In the genomic region with DNA sequence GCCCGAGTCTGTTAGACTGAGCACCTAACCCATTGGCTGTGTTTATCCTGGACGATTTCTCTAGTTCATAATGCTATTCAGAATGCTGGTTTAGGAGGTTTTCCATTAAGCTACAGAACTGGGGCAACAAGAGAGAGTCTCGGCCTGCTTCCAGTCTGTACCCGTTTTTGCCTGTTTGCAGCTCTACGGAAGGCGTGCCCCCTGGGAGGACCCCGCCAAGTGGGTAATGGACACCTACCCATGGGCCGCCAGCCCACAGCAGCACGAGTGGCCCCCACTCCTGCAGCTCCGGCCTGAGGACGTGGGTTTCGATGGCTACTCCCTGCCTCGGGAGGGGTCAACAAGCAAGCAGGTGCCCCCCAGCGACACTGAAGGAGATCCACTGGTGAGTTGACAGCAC, we compare ENCODE assay signal across 48 mouse cellular contexts. TPM values are rescaled to one million over a fixed set of nuclear protein-coding genes. Genes with fewer than 3 reads are reported as not detected.
"Had no signal": no experiment of that assay in that cellular context is flagged by ENCODE, and none has a peak within 500 bp of the region (broad histone marks: within the 10 kb centered on the region; RNA-seq: fewer than 3 reads in every experiment).

No protein-coding gene starts in this region.

- DNase-seq: heart, postnatal 10 days; heart, postnatal 14 days; heart, postnatal 36 days; heart, postnatal 4 days; kidney, adult 11 months; kidney, adult 18-20 months; kidney, adult 2 months; kidney, adult 9 months; kidney, postnatal 10 days; kidney, postnatal 14 days; kidney, postnatal 25 days; kidney, postnatal 36 days; kidney, postnatal 4 days; layer of hippocampus, adult 9-11 months; layer of hippocampus, postnatal 36 days had no signal

- H3K4me3 ChIP-seq: heart, embryonic 12.5 days; heart, embryonic 13.5 days; heart, embryonic 15.5 days; hindbrain, embryonic 10.5 days; hindbrain, embryonic 12.5 days; hindbrain, embryonic 13.5 days; hindbrain, embryonic 15.5 days; intestine, embryonic 15.5 days; kidney, embryonic 15.5 days; left cerebral cortex, adult 2 months had no signal

- ATAC-seq: hindbrain, embryonic 16.5 days; hindbrain, postnatal 0 days; inflammation-experienced regulatory T-cells, adult 6 months; intestine, embryonic 15.5 days; intestine, embryonic 16.5 days had no signal

- H3K9me3 ChIP-seq: heart, embryonic 12.5 days; heart, embryonic 13.5 days; heart, embryonic 15.5 days; hindbrain, embryonic 10.5 days; hindbrain, embryonic 12.5 days; hindbrain, embryonic 13.5 days; hindbrain, embryonic 15.5 days; intestine, embryonic 15.5 days; kidney, embryonic 15.5 days had no signal

- H3K4me1 ChIP-seq: hindbrain, embryonic 12.5 days; hindbrain, embryonic 13.5 days; hindbrain, embryonic 15.5 days had no signal

- H3K9ac ChIP-seq: heart, embryonic 12.5 days; heart, embryonic 13.5 days; heart, embryonic 15.5 days; hindbrain, embryonic 12.5 days; hindbrain, embryonic 13.5 days; hindbrain, embryonic 14.5 days; hindbrain, embryonic 15.5 days; intestine, embryonic 15.5 days; kidney, embryonic 15.5 days had no signal

- H3K4me2 ChIP-seq: heart, embryonic 11.5 days; heart, embryonic 12.5 days; heart, embryonic 13.5 days; heart, embryonic 15.5 days; hindbrain, embryonic 12.5 days; hindbrain, embryonic 13.5 days; hindbrain, embryonic 14.5 days; hindbrain, embryonic 15.5 days; intestine, embryonic 15.5 days; kidney, embryonic 15.5 days had no signal

- H3K27me3 ChIP-seq: heart, embryonic 12.5 days; heart, embryonic 13.5 days; heart, embryonic 15.5 days; intestine, embryonic 15.5 days; kidney, embryonic 15.5 days had no signal

- H3K27ac ChIP-seq: heart, embryonic 13.5 days; hindbrain, embryonic 10.5 days; hindbrain, embryonic 12.5 days; hindbrain, embryonic 13.5 days; hindbrain, embryonic 14.5 days; hindbrain, embryonic 15.5 days; hindbrain, postnatal 0 days; intestine, embryonic 15.5 days; kidney, embryonic 15.5 days; kidney, postnatal 0 days; left cerebral cortex, adult 2 months had no signal

RNA-seq across cellular contexts. Expression of a gene that starts 32.4 kb away (rescaled TPM):
- total RNA-seq: heart, postnatal 10 days; heart, postnatal 14 days; heart, postnatal 25 days; heart, postnatal 36 days; heart, postnatal 4 days; hematopoietic stem cell, adult 5-6 weeks; layer of hippocampus, adult 18-20 months; layer of hippocampus, adult 8-10 months; layer of hippocampus, postnatal 14 days; layer of hippocampus, postnatal 25 days; layer of hippocampus, postnatal 36 days; left cerebral cortex, adult 18-20 months; left cerebral cortex, adult 2 months; left cerebral cortex, adult 8-10 months; left cerebral cortex, postnatal 10 days had no signal
- polyA plus RNA-seq: heart, embryonic 11.5 days; heart, embryonic 13.5 days; heart, embryonic 14.5 days; heart, embryonic 15.5 days; heart, embryonic 16.5 days; heart, postnatal 0 days; inflammation-experienced regulatory T-cells, adult 6 months; intestine, embryonic 14.5 days; intestine, embryonic 15.5 days; intestine, embryonic 16.5 days; kidney, adult 2 months; kidney, embryonic 14.5 days; kidney, embryonic 16.5 days; kidney, postnatal 0 days; large intestine, adult 2 months had no signal
